Mouse (Mus musculus) ES-Bruce4 (cell line): ENCODE measurements around the gene Cenpe. TPM values are rescaled to one million over a fixed set of nuclear protein-coding genes. Genes with fewer than 3 reads are reported as not detected.
"Not testable (repeated sequence)": the region's sequence is repeated elsewhere in the genome, so short reads cannot be mapped to it uniquely, and the experiment has no call there.

Experiments used
- H3K27ac ChIP-seq: 2 replicates; pipeline ENCODE4 v1.5.1; 2012; ENCODE audit warnings: low read length, inconsistent platforms; ENCODE audit not compliant: insufficient read depth
- H3K27me3 ChIP-seq: 2 replicates; pipeline ENCODE4 v1.6.1; 2012; ENCODE audit warnings: mild to moderate bottlenecking, low read length, inconsistent platforms; ENCODE audit not compliant: control insufficient read depth, poor library complexity, insufficient read depth, severe bottlenecking
- H3K36me3 ChIP-seq: 2 replicates; pipeline ENCODE4 v1.6.1; 2012; ENCODE audit warnings: inconsistent platforms, mild to moderate bottlenecking, low read length, moderate library complexity; ENCODE audit not compliant: control insufficient read depth, poor library complexity, insufficient read depth, severe bottlenecking
- H3K4me1 ChIP-seq: one replicate; pipeline ENCODE4 v1.8.1; 2011; ENCODE audit warnings: low read length; ENCODE audit not compliant: control insufficient read depth, insufficient read depth
- H3K4me3 ChIP-seq: 2 replicates; pipeline ENCODE4 v1.5.1; 2011; ENCODE audit warnings: low read depth, mild to moderate bottlenecking, low read length
- H3K9ac ChIP-seq: 2 replicates; pipeline ENCODE4 v1.6.1; 2012; ENCODE audit warnings: low read depth, mild to moderate bottlenecking, inconsistent platforms; ENCODE audit not compliant: poor library complexity, severe bottlenecking
- H3K9me3 ChIP-seq: replicated peaks from 2 replicates; pipeline ENCODE4 v1.6.1; 2012; ENCODE audit warnings: mild to moderate bottlenecking, low read length, inconsistent platforms; ENCODE audit not compliant: control insufficient read depth, poor library complexity, insufficient read depth, severe bottlenecking
- CTCF ChIP-seq: IDR thresholded peaks from one replicate; pipeline ENCODE4 v1.8.1; 2011; ENCODE audit warnings: low read depth, low read length
- EP300 ChIP-seq: IDR thresholded peaks from 2 replicates; pipeline ENCODE4 v1.6.1; 2011; ENCODE audit warnings: low read depth, low read length; ENCODE audit not compliant: insufficient read depth
- POLR2A ChIP-seq: IDR thresholded peaks from one replicate; pipeline ENCODE4 v1.8.1; 2011; ENCODE audit warnings: low read length; ENCODE audit not compliant: insufficient read depth
- polyA plus RNA-seq: library from polyadenylated mRNA; stranded (reverse); fragments of >200 nt; gene quantifications from 2 replicates; pipeline ENCODE4 v1.2.4, GENCODE M21; 2011; ENCODE audit warnings: low read depth; ENCODE audit not compliant: missing spikeins, insufficient read depth, insufficient read length

Gene Cenpe
- 85.5 and 88.7 TPM in 2 replicates for polyA plus RNA-seq

DNA sequence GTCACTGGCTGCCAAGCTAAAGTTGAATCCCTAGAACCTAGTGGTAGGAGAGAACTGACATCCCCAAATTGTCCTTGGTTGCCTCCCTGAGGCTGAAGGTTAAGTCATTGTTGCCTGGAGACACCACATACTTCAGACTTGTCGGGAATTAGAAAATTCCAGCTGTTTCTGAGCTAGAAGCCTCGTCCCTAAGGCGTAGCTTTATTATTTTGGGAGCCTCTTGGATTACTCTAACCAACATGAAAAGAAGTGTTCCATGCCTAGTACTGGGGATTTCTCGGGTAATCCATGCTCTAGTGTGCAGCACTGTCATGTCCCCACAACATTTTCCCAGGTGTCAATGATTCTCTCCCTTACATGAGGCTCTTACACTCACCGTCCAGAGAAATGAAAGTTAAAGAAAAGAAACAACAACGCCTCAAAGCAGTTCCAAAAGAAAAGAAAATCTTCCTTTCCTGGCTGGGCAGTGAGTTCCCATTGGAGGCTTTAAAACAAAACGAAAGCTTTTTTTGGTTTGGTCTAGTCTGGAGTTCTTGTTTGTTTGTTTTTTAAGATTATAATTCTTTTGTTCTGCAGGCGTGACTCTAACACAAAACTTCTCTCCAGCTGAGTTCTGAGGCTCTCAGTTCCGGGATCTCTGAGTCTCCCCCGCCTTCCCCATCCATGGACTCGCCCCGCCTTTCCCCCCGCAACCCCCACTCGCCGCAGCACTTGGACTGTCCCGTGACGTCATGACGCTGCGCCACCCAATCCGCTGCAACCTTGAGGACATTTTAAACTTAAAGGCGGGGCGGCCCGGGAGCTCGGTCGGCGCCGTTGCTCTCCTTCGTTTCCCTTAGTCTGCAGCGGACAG is at the start of gene Cenpe:
Gene Cenpe, plus strand, starts transcription at position 733 of the 853 bp plus-strand sequence.
- 0 out of 2 replicates have a peak, but pooled peaks have one; percentile 18 for TF ChIP-seq EP300
- no peak for TF ChIP-seq CTCF
- Histone ChIP-seq H3K4me3 (peak within 1 kb of the TSS; percentile 97), H3K27me3 (no peaks in the 10 kb centered on the region), H3K27ac (no peak within 1 kb of the TSS), H3K4me1 (no peaks in the 10 kb centered on the region), H3K9me3 (no peaks in the 10 kb centered on the region), H3K9ac (peak within 1 kb of the TSS; percentile 71), H3K36me3 (peaks cover 16% of the 10 kb centered on the region)

DNA sequence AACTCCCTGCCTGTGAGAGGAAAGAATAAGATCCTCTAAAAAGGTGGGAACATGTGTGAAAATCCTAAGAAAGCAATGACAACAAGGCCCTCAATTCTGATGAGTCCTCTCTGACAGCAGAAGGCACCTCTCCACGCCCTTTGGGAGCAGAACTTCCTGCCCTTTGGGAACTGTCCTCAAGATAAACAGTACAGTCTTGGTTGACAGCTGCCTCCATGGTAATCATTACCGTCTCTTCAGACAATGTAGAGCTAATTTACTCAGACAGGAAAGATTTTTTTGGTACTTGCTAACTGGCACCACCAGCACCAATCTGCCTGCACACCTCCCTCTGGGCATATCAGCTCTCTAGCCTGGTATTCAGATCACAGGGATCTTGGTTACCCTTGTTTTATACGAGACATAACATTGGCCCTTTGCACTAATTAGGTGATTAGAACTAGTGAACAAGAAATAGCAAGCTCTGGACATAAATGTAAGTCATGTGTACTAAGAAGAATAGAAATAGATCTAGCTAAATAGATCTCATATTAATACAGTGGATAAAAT is 40.4 kb upstream of the Cenpe start:
- no peak overlapping the region for H3K4me3 ChIP-seq
- H3K27ac ChIP-seq, result no peak overlapping the region
- H3K9ac ChIP-seq, result no peak overlapping the region
- H3K9me3 ChIP-seq, result no peaks in the 10 kb centered on the region
- no peak for TF ChIP-seq EP300
- no peak for TF ChIP-seq POLR2A
- no peak for TF ChIP-seq CTCF
- H3K27me3 ChIP-seq, result no peaks in the 10 kb centered on the region
- no peaks in the 10 kb centered on the region for H3K4me1 ChIP-seq
- no peaks in the 10 kb centered on the region for H3K36me3 ChIP-seq

DNA sequence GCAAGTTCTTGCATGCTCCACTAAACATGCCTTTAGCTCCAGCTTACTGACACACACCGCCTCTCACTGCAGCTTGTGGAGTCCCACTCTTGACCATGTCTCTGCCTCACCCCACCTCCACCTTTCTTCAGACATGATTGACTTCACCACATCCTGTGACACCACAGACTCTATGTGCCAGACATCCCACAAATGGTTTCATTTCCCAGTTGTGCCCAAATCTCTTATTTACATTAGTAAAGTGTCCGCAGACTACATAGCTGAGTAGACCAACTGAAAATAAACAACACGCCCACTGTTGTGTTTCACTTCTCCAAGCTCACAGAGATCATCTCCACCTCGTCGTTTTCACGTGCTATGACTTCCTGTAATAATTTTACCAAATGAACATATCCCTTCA is 20.5 kb upstream of the Cenpe start:
- Histone ChIP-seq H3K9me3 (no peaks in the 10 kb centered on the region), H3K9ac (no peak overlapping the region), H3K27ac (no peak overlapping the region), H3K27me3 (no peaks in the 10 kb centered on the region), H3K36me3 (no peaks in the 10 kb centered on the region), H3K4me1 (no peaks in the 10 kb centered on the region), H3K4me3 (no peak overlapping the region)
- no peak for TF ChIP-seq CTCF
- TF ChIP-seq EP300, result no peak
- TF ChIP-seq POLR2A, result no peak

- H3K27ac ChIP-seq, H3K4me1 ChIP-seq, H3K9ac ChIP-seq, H3K9me3 ChIP-seq, H3K4me3 ChIP-seq, H3K27me3 ChIP-seq, H3K36me3 ChIP-seq: not testable (repeated sequence)
Measured at GRCm38 (mm10) chr3:135198051-135198450, 14.3 kb upstream of the Cenpe start.

DNA sequence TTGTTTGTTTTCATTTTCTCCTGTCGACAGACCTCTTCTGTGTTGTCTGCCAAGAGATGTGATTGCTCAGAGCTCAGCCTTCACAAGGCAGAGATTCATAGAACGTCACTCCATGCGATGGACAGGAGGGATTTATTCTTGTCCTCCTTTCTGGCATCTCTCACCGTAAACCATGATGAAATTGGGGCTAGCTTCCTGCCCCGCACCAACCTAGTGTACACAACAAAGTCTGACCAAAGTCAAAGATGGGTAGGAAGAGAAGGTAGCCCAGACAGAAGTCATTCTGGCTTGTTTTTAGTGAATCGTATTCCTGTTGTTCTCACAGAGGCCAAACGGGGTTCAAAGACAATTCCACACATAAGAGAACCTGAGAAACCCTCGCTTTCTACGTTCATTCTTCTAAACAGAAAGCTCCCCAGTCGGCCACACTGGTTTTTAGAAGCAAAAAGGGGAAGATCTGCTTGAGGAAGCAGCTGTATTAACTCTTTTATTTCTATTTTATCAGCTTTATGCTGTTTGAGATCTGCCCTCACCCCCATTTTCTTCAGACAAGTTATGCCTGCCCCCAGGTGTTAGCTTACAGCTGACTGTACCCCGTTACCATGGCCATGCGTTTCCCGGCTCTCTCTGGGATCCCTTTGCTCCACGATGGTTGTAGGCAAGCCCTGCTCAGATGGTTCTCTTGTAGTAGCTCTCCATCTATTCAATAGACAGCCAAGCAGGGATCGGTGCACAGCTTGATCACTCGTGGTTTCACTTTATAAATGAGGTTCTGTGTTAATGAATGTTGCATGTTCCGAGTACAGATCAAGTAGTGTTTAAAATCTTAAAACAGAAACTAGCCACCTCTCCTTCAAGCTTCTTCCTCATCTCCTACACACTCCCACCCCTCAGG is 11.7 kb upstream of the Cenpe start:
- Histone ChIP-seq H3K9me3 (no peaks in the 10 kb centered on the region), H3K27me3 (no peaks in the 10 kb centered on the region), H3K4me3 (no peak overlapping the region), H3K36me3 (no peaks in the 10 kb centered on the region), H3K4me1 (no peaks in the 10 kb centered on the region), H3K9ac (no peak overlapping the region), H3K27ac (no peak overlapping the region)
- TF ChIP-seq EP300, result no peak
- TF ChIP-seq CTCF, result no peak
- TF ChIP-seq POLR2A, result no peak
